Mouse (Mus musculus) MEL (cell line): ENCODE measurements around the gene Il4i1. TPM values are rescaled to one million over a fixed set of nuclear protein-coding genes. Genes with fewer than 3 reads are reported as not detected.

Source experiments
- DNase-seq: peaks from one replicate; pipeline ENCODE4 v3.0.0; 2011; ENCODE audit warnings: low read depth, low spot score
- H3K27ac ChIP-seq: 2 replicates; pipeline ENCODE4 v1.5.1; 2012; ENCODE audit warnings: low read depth, mild to moderate bottlenecking, control low read depth, low read length, moderate library complexity; ENCODE audit not compliant: control insufficient read depth
- H3K27me3 ChIP-seq, 2 experiments: fragments of 150-350 bp in 1 of 2; sonication (generic) in 1 of 2; 2 replicates each; pipeline ENCODE4 v1.6.1; 2012; ENCODE audit warnings: low read length in 2 of 2, mild to moderate bottlenecking in 2 of 2, improper control_type of control experiment in 1 of 2, moderate library complexity in 1 of 2; ENCODE audit not compliant: insufficient read depth in 2 of 2, control insufficient read depth in 1 of 2
- H3K36me3 ChIP-seq, 2 experiments: 2 replicates each; pipeline ENCODE4 v1.6.1; 2012 to 2014; ENCODE audit warnings: low read length in 2 of 2, improper control_type of control experiment in 1 of 2, inconsistent platforms in 1 of 2, mild to moderate bottlenecking in 1 of 2; ENCODE audit not compliant: insufficient read depth in 2 of 2, control insufficient read depth in 1 of 2
- H3K4me1 ChIP-seq, 2 experiments: fragments of 150-350 bp in 1 of 2; sonication (generic) in 1 of 2; 2 replicates each; pipeline ENCODE4 v1.6.1; 2012; ENCODE audit warnings: low read length in 2 of 2, improper control_type of control experiment in 1 of 2, mild to moderate bottlenecking in 1 of 2; ENCODE audit not compliant: insufficient read depth in 2 of 2, control insufficient read depth in 1 of 2
- H3K4me3 ChIP-seq, 2 experiments: fragments of 150-350 bp in 1 of 2; sonication (generic) in 1 of 2; 2 replicates each; pipeline ENCODE4 v1.5.1; 2012; ENCODE audit warnings: low read depth in 2 of 2, low read length in 2 of 2, mild to moderate bottlenecking in 2 of 2, moderate library complexity in 2 of 2, control low read depth in 1 of 2, improper control_type of control experiment in 1 of 2; ENCODE audit not compliant: control insufficient read depth in 1 of 2, insufficient read depth in 1 of 2
- H3K79me2 ChIP-seq: 2 replicates; pipeline ENCODE4 v1.6.1; 2012; ENCODE audit warnings: mild to moderate bottlenecking, low read length, moderate library complexity; ENCODE audit not compliant: control insufficient read depth, poor library complexity, insufficient read depth
- H3K9ac ChIP-seq: 2 replicates; pipeline ENCODE4 v1.6.1; 2012; ENCODE audit warnings: low read depth, mild to moderate bottlenecking, control low read depth, low read length, moderate library complexity; ENCODE audit not compliant: control insufficient read depth, poor library complexity, severe bottlenecking
- H3K9me3 ChIP-seq: fragments of 150-350 bp; sonication (generic); replicated peaks from 2 replicates; pipeline ENCODE4 v1.6.1; 2012; ENCODE audit warnings: mild to moderate bottlenecking, low read length, improper control_type of control experiment, moderate library complexity; ENCODE audit not compliant: insufficient read depth
- BHLHE40 ChIP-seq: IDR thresholded peaks from 2 replicates; pipeline ENCODE4 v1.6.1; 2012; ENCODE audit warnings: low read depth, mild to moderate bottlenecking, inconsistent platforms, low read length, improper control_type of control experiment, borderline replicate concordance
- CHD1 ChIP-seq: IDR thresholded peaks from 2 replicates; pipeline ENCODE4 v1.6.1; 2012; ENCODE audit warnings: low read depth, mild to moderate bottlenecking, inconsistent platforms, low read length, improper control_type of control experiment
- CTCF ChIP-seq, 3 experiments: IDR thresholded peaks in 2 of 3; conservative IDR thresholded peaks in 1 of 3; 2 replicates each; pipeline ENCODE4 v1.5.1; 2011 to 2012; ENCODE audit warnings: low read length in 3 of 3, low read depth in 2 of 3, mild to moderate bottlenecking in 2 of 3, improper control_type of control experiment in 1 of 3, inconsistent platforms in 1 of 3, mixed read lengths in 1 of 3, moderate library complexity in 1 of 3; ENCODE audit not compliant: control insufficient read depth in 1 of 3, insufficient read depth in 1 of 3, poor library complexity in 1 of 3, severe bottlenecking in 1 of 3
- EP300 ChIP-seq, 2 experiments: IDR thresholded peaks; 2 replicates each; pipeline ENCODE4 v1.6.1; 2011; ENCODE audit warnings: improper control_type of control experiment in 2 of 2, low read length in 2 of 2, low read depth in 1 of 2, mild to moderate bottlenecking in 1 of 2
- GATA1 ChIP-seq: IDR thresholded peaks from 2 replicates; pipeline ENCODE4 v1.6.1; 2011; ENCODE audit warnings: low read depth, low read length, improper control_type of control experiment
- HCFC1 ChIP-seq: IDR thresholded peaks from 2 replicates; pipeline ENCODE4 v1.6.1; 2012; ENCODE audit warnings: low read depth, mild to moderate bottlenecking, inconsistent platforms, low read length, improper control_type of control experiment, moderate library complexity
- JUND ChIP-seq: IDR thresholded peaks from 2 replicates; pipeline ENCODE4 v1.6.1; 2011; ENCODE audit warnings: low read depth, mild to moderate bottlenecking, improper control_type of control experiment, low read length
- KAT2A ChIP-seq: conservative IDR thresholded peaks from 2 replicates; pipeline ENCODE4 v1.6.1; 2012; ENCODE audit warnings: low read depth, low read length, improper control_type of control experiment, inconsistent platforms
- MAZ ChIP-seq: IDR thresholded peaks from 2 replicates; pipeline ENCODE4 v1.6.1; 2012; ENCODE audit warnings: low read depth, mild to moderate bottlenecking, inconsistent platforms, low read length, improper control_type of control experiment
- MEF2A ChIP-seq: IDR thresholded peaks from 2 replicates; pipeline ENCODE4 v1.6.1; 2014; ENCODE audit warnings: low read depth, mild to moderate bottlenecking, inconsistent platforms, low read length, improper control_type of control experiment; ENCODE audit not compliant: poor library complexity, insufficient replicate concordance, severe bottlenecking; ENCODE audit errors: extremely low read depth
- MYB ChIP-seq: IDR thresholded peaks from 2 replicates; pipeline ENCODE4 v1.6.1; 2011; ENCODE audit warnings: mild to moderate bottlenecking, low read depth, low read length, improper control_type of control experiment
- MYC ChIP-seq: IDR thresholded peaks from 2 replicates; pipeline ENCODE4 v1.6.1; 2011; ENCODE audit warnings: low read depth, mild to moderate bottlenecking, low read length, improper control_type of control experiment, moderate library complexity
- NELFE ChIP-seq: IDR thresholded peaks from 2 replicates; pipeline ENCODE4 v1.6.1; 2011; ENCODE audit warnings: low read depth, low read length, improper control_type of control experiment
- NRF1 ChIP-seq: IDR thresholded peaks from 2 replicates; pipeline ENCODE4 v1.6.1; 2014; ENCODE audit warnings: low read depth, mild to moderate bottlenecking, inconsistent platforms, low read length, improper control_type of control experiment, moderate library complexity; ENCODE audit not compliant: poor library complexity, insufficient read depth, severe bottlenecking
- POLR2A ChIP-seq, 2 experiments: IDR thresholded peaks; 2 replicates each; pipeline ENCODE4 v1.6.1; 2011 to 2012; ENCODE audit warnings: low read length in 2 of 2, mild to moderate bottlenecking in 2 of 2, control low read depth in 1 of 2, improper control_type of control experiment in 1 of 2, low read depth in 1 of 2, moderate library complexity in 1 of 2; ENCODE audit not compliant: control insufficient read depth in 1 of 2, insufficient read depth in 1 of 2, poor library complexity in 1 of 2
- POLR2AphosphoS5 ChIP-seq: IDR thresholded peaks from 2 replicates; pipeline ENCODE4 v1.6.1; 2012; ENCODE audit warnings: low read depth, borderline replicate concordance, mild to moderate bottlenecking, inconsistent platforms, low read length, moderate library complexity, mixed read lengths
- RAD21 ChIP-seq: IDR thresholded peaks from 2 replicates; pipeline ENCODE4 v1.6.1; 2011; ENCODE audit warnings: mild to moderate bottlenecking, low read depth, low read length, improper control_type of control experiment
- SIN3A ChIP-seq: IDR thresholded peaks from 2 replicates; pipeline ENCODE4 v1.6.1; 2012; ENCODE audit warnings: low read length, improper control_type of control experiment, inconsistent platforms
- SMC3 ChIP-seq: IDR thresholded peaks from 2 replicates; pipeline ENCODE4 v1.6.1; 2011; ENCODE audit warnings: low read depth, low read length, improper control_type of control experiment
- TAL1 ChIP-seq: IDR thresholded peaks from 2 replicates; pipeline ENCODE4 v1.6.1; 2012; ENCODE audit warnings: mild to moderate bottlenecking, inconsistent platforms, low read length, moderate library complexity, mixed read lengths
- TCF12 ChIP-seq: IDR thresholded peaks from 2 replicates; pipeline ENCODE4 v1.6.1; 2014; ENCODE audit warnings: low read depth, mild to moderate bottlenecking, inconsistent platforms, low read length, improper control_type of control experiment, moderate library complexity
- USF1 ChIP-seq: IDR thresholded peaks from 2 replicates; pipeline ENCODE4 v1.6.1; 2014; ENCODE audit warnings: low read depth, mild to moderate bottlenecking, inconsistent platforms, low read length, improper control_type of control experiment, moderate library complexity
- ZC3H11A ChIP-seq: IDR thresholded peaks from 2 replicates; pipeline ENCODE4 v1.6.1; 2012; ENCODE audit warnings: low read depth, mild to moderate bottlenecking, inconsistent platforms, low read length, improper control_type of control experiment
- ZMIZ1 ChIP-seq: IDR thresholded peaks from 2 replicates; pipeline ENCODE4 v1.6.1; 2012; ENCODE audit warnings: low read depth, mild to moderate bottlenecking, inconsistent platforms, low read length, improper control_type of control experiment, moderate library complexity
- polyA plus RNA-seq, 2 experiments: library from polyadenylated mRNA; stranded (reverse) in 1 of 2; unstranded in 1 of 2; fragments of >175 nt in 1 of 2; fragments of >200 nt in 1 of 2; gene quantifications; 2 replicates each; pipeline versions ENCODE4 v1.2.1 to v1.2.4; 2012; ENCODE audit warnings: low replicate concordance in 2 of 2, low read depth in 1 of 2; ENCODE audit not compliant: insufficient read length in 2 of 2, insufficient read depth in 1 of 2, missing spikeins in 1 of 2
- total RNA-seq: library from RNA; depleted of rRNA; stranded (reverse); fragments of 300-350 nt; gene quantifications from 2 replicates; pipeline ENCODE4 v1.2.3, GENCODE M21; 2012

The Il4i1 gene
- total and polyA plus RNA-seq, 3 experiments, result 0.54 to 0.73 TPM; not detected in 1

GRCm38 (mm10) chr7:44790066-44790465, 26.1 kb upstream of the Il4i1 start:
- no peaks in the 10 kb centered on the region for H3K4me1 ChIP-seq
- peaks cover 0 to 6% of the 10 kb centered on the region in 2 experiments; a peak in 2 of 4 replicates for H3K27me3 ChIP-seq
- no peak for DNase-seq

GRCm38 (mm10) chr7:44792781-44793180, 23.4 kb upstream of the Il4i1 start:
- DNase-seq, result no peak
- no peaks in the 10 kb centered on the region for H3K79me2 ChIP-seq
- H3K9ac ChIP-seq, result no peak overlapping the region
- H3K36me3 ChIP-seq, result no peaks in the 10 kb centered on the region
- H3K4me1 ChIP-seq, result no peaks in the 10 kb centered on the region
- H3K4me3 ChIP-seq, result no peak overlapping the region
- no peaks in the 10 kb centered on the region for H3K9me3 ChIP-seq
- TF ChIP-seq MYC (no peak), SIN3A (no peak), POLR2A (IDR thresholded peaks at IDR 0.05; ENCODE audit: control insufficient read depth in 1 of 2, insufficient read depth in 1 of 2, low read depth in 1 of 2, low read length in 2 of 2, poor library complexity in 1 of 2) (no peak), GATA1 (no peak), SMC3 (no peak), NELFE (no peak), CTCF (IDR thresholded peaks at IDR 0.05 in 2 of 3, conservative IDR thresholded peaks at IDR 0.05 in 1 of 3; ENCODE audit: control insufficient read depth in 1 of 3, insufficient read depth in 1 of 3, low read depth in 2 of 3, low read length in 3 of 3, poor library complexity in 1 of 3, severe bottlenecking in 1 of 3) (no peak), MYB (no peak), JUND (no peak), RAD21 (no peak), USF1 (no peak), HCFC1 (no peak), ZMIZ1 (no peak), ZC3H11A (no peak), CHD1 (no peak), MEF2A (no peak), NRF1 (no peak), KAT2A (no peak), MAZ (no peak)
- TF ChIP-seq, all 39 proteins: peak for 0
- Histone ChIP-seq H3K27me3 (peaks cover 0 to 2% of the 10 kb centered on the region in 2 experiments; a peak in 2 of 4 replicates), H3K27ac (no peak overlapping the region)

More at GRCm38 (mm10) chr7:44790066-44790465, 26.1 kb upstream of the Il4i1 start:
- no peak overlapping the region for H3K4me3 ChIP-seq
- H3K9ac ChIP-seq, result no peak overlapping the region
- no peaks in the 10 kb centered on the region for H3K9me3 ChIP-seq
- H3K79me2 ChIP-seq, result no peaks in the 10 kb centered on the region
- no peaks in the 10 kb centered on the region for H3K36me3 ChIP-seq
- H3K27ac ChIP-seq, result no peak overlapping the region
- TF ChIP-seq CHD1 (no peak), TCF12 (no peak), USF1 (no peak), MEF2A (no peak), RAD21 (no peak), TAL1 (no peak), BHLHE40 (no peak), POLR2AphosphoS5 (no peak), EP300 (IDR thresholded peaks at IDR 0.05; ENCODE audit: low read depth in 1 of 2, low read length in 2 of 2) (no peak), MAZ (no peak), NELFE (no peak), ZMIZ1 (no peak), HCFC1 (no peak)
